Mouse (Mus musculus): ENCODE measurements around the gene Rufy1. TPM values are rescaled to one million over a fixed set of nuclear protein-coding genes. Genes with fewer than 3 reads are reported as not detected.

Rufy1 gene
- total RNA-seq, 2 experiments from 2014 or later = 38.1 to 42.5 TPM

GRCm38 (mm10) chr11:50431134-50432068 is 476 bp upstream of the Rufy1 start:
- ATAC-seq (replicated peaks; ENCODE audit: poor library complexity) = peak; percentile 48

DNA sequence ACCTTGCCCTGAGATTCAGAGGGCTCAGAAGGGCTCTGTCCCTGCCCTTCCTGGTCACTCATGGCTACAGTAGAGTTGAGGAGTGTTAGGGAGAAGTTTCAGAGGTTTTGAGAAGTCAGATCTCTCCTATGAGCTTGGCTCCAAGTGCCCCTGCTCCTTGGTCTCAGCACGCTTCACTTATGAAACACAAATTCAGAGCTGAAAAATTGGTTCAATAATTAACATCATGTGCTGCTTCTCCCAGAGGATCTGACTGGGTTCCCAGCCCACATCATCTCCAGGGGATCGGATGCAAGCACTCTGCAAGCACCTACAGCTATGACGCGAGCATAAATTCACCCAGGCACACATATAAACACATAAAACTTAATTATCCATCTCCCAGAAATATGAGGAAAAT is 4.9 kb downstream of the Rufy1 start:
- no peak for ATAC-seq (replicated peaks; ENCODE audit: poor library complexity)

GRCm38 (mm10) chr11:50421934-50422780 is 8.8 kb downstream of the Rufy1 start:
- peak; percentile 93 for ATAC-seq (replicated peaks; ENCODE audit: poor library complexity)

DNA sequence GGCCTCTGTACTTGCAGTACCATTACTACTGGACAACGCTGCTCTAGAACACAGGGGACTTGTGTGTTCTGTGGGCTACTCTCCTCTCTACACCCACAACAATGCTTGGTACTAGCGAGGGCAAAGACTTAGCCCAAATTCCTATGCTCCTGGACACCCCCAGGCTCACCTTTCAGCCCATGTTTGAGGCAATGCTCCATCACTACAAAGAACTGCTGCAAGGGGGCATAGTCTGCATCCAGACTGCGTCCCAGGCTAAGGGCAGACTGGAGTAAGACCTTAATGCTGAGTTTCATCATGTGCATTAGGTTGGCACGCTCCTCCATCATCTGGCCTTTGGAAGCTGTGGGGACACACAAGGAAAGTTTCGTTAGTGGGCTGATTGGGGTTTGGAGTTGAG is 9.5 kb downstream of the Rufy1 start:
- 0 out of 2 replicates have a peak, but pooled peaks have one; percentile 1 for ATAC-seq (replicated peaks; ENCODE audit: poor library complexity)

GRCm38 (mm10) chr11:50417856-50418255 is 13.1 kb downstream of the Rufy1 start:
- ATAC-seq (replicated peaks; ENCODE audit: poor library complexity) = no peak

- ATAC-seq (replicated peaks; ENCODE audit: poor library complexity) = peak; percentile 96
Measured at GRCm38 (mm10) chr11:50415563-50416241, 15.2 kb downstream of the Rufy1 start.

GRCm38 (mm10) chr11:50407235-50407634 is 23.7 kb downstream of the Rufy1 start:
- ATAC-seq (replicated peaks; ENCODE audit: poor library complexity) = no peak

GRCm38 (mm10) chr11:50403367-50404014 is 27.4 kb downstream of the Rufy1 start:
- no peak for ATAC-seq (replicated peaks; ENCODE audit: poor library complexity)

DNA sequence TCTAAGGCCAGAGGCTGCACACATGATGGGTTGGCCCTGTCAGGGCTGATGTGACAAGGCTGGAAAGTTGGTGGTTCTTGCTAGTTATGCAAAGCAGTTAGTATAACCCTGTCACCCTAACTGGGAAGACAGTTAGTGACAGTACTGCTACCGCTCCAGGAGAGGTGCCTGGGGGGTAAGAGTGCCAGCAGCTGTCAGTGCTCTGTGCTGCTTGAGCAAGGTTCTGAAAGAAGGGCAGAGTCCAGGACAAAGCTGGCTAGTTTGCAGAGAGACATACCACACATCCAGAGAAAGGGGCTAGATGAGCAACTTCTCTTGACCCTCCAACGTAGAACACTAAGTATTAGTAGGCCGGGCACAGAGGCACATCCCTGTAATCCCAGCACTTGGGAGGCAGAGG is 28.4 kb downstream of the Rufy1 start:
- ATAC-seq (replicated peaks; ENCODE audit: poor library complexity) = no peak

DNA sequence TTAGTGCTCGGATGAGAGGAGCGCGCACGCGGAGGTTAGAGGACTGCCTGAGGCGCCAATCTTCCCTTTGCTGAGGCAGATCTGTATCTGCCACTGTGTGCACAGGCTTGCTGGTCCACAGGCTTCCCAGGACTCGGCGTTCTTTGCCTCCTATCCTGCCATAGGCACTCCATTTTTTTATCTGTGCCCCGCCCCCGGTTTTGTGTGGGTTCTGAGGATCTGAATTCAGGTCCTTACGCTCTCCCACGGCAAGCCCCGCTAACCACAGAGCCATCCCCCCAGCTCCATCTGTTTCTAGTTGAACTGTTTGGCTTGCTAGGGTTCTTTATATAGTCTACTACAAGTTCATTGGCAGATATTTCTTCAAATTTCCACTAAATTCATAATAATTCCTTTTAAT is 32.1 kb downstream of the Rufy1 start:
- ATAC-seq (replicated peaks; ENCODE audit: poor library complexity) = no peak

DNA sequence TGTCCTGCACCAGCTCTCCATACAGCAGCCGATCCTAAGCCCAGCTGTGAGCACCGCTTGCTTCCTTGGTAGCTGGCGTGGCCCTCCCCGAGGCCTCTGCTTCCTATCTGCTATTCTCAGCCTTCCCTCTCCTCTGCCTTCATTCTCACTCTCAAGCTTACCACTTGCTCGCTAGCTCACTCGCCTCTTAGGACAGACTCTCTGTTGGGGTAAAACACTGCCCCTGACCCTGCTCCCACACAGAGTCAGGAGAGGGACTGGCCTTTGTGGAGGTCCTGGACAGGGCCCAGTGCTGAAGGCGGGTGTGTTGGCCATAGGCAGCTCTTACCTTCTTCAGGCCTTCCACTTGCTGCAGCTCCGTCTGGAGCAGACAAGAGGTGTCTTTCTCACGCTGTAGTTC is 33.6 kb downstream of the Rufy1 start:
- ATAC-seq (replicated peaks; ENCODE audit: poor library complexity) = no peak

GRCm38 (mm10) chr11:50396766-50397307 is 34.1 kb downstream of the Rufy1 start:
- no peak for ATAC-seq (replicated peaks; ENCODE audit: poor library complexity)

DNA sequence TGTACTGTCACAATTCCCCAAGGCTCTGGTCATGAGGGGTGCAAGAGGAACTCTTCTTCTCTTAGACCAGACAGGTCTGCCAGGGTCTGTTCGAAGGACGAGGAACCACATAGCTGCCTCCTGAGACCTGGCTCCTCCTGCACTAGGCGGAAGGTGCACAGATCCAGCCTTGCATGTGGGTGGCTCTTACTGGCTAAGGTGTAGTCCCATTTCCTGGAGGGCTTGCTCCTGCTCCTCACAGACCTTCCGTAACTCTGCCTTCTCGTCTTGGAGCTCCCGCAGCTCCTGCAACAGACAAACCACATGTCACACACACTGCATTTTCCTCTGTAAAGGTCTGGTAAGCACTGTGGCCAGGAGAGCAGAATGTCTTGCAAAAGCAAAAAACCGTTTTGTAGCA is 36.2 kb downstream of the Rufy1 start:
- no peak for ATAC-seq (replicated peaks; ENCODE audit: poor library complexity)

- no peak for ATAC-seq (replicated peaks; ENCODE audit: poor library complexity)
Measured at GRCm38 (mm10) chr11:50393306-50393705, 37.6 kb downstream of the Rufy1 start.

- ATAC-seq (replicated peaks; ENCODE audit: poor library complexity) = peak; percentile 27
Measured at GRCm38 (mm10) chr11:50391272-50391960, 39.5 kb downstream of the Rufy1 start.

DNA sequence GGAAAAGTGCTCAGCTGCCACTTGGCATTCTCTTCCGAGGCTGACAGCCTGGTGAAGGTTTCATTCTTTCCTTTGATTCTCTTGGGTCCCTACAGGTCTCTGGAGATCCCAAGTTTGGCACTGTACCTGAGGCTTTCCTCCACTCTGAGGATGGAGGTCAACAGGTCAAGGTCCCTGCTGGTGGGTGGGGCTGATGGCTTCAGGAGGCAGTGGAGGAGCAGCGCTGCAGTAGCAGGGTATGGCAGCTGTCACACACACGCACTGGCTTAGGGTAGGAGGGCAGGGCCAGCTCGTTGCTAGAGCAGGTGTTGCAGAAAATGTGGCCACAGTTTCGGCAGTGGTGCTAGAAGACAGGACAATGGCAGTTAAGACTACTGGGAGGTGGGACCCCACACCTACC is 41.3 kb downstream of the Rufy1 start:
- no peak for ATAC-seq (replicated peaks; ENCODE audit: poor library complexity)

- ATAC-seq (replicated peaks; ENCODE audit: poor library complexity) = no peak
Measured at GRCm38 (mm10) chr11:50389011-50389410, 41.9 kb downstream of the Rufy1 start.

- no peak for ATAC-seq (replicated peaks; ENCODE audit: poor library complexity)
Measured at GRCm38 (mm10) chr11:50388217-50388929, 42.6 kb downstream of the Rufy1 start.

GRCm38 (mm10) chr11:50387697-50388096 is 43.2 kb downstream of the Rufy1 start:
- no peak for ATAC-seq (replicated peaks; ENCODE audit: poor library complexity)
